Mouse (Mus musculus) lung, postnatal 0 days (tissue): ENCODE results near the gene C87977.
"Not testable (repeated sequence)": the region's sequence is repeated elsewhere in the genome, so short reads cannot be mapped to it uniquely, and the experiment has no call there.

Experiments used
- CTCF ChIP-seq: IDR thresholded peaks from 2 replicates; pipeline ENCODE4 v1.5.1; 2016; ENCODE audit warnings: antibody characterized with exemption, mild to moderate bottlenecking
- EP300 ChIP-seq: IDR thresholded peaks from 2 replicates; pipeline ENCODE4 v1.6.1; 2016; ENCODE audit warnings: antibody characterized with exemption, mild to moderate bottlenecking, control low read depth

DNA sequence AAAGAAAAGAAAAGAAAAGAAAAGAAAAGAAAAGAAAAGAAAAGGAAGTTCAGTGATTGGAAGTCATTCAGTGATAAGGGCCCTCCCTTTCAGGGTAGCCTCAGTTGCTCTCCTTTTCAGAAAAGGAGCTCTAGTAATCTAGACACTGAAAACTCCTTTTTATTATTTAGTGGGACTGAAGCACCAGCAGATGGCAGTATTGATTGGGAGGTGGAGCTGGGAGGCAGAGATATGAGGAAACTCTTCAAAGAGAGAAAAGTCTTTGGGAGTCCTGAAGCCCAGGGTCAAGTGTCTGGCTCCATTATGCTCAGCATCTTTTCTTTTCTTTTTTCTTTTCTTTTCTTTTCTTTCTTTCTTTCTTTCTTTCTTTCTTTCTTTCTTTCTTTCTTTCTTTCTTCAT lies 41.6 kb upstream of the C87977 start:
- not testable (repeated sequence) for TF ChIP-seq CTCF, EP300
